Mouse (Mus musculus) B cell, adult (primary cell): ENCODE data around the gene Tacstd2. TPM values are rescaled to one million over a fixed set of nuclear protein-coding genes. Genes with fewer than 3 reads are reported as not detected.

Experiments
- total RNA-seq: library from RNA; stranded (reverse); gene quantifications from 4 replicates; pipeline ENCODE4 v1.2.4, GENCODE M21; 2023; ENCODE audit not compliant: inconsistent age

Gene Tacstd2
- total RNA-seq = 2.9 to 3.4 TPM (median 3.4 TPM) in 4 replicates

GRCm38 (mm10) chr6:67535777-67536054 lies at the start of gene Tacstd2:
Gene Tacstd2 (minus strand): TSS chr6:67535796.

GRCm38 (mm10) chr6:67491755-67492154 lies 43.8 kb downstream of the Tacstd2 start, which contains the start of gene Il23r:
Gene Il23r (minus strand): TSS chr6:67491855.

Other genes with a start within 250 kb of the Tacstd2 start
- gene Il12rb2, start 159.6 kb downstream of the Tacstd2 start, total RNA-seq = 0.16 to 0.33 TPM (median 0.22 TPM) in 4 replicates
- 0.19 TPM in 1 of 4 replicates, not detected in the others for gene Il23r, start 43.9 kb downstream of the Tacstd2 start, total RNA-seq